Mouse (Mus musculus): Measurements from ENCODE around the gene Hist1h2an. TPM values are rescaled to one million over a fixed set of nuclear protein-coding genes. Genes with fewer than 3 reads are reported as not detected.
"Not testable (repeated sequence)": the region's sequence is repeated elsewhere in the genome, so short reads cannot be mapped to it uniquely, and the experiment has no call there.

The Hist1h2an gene
- polyA plus RNA-seq, 1 experiment from 2014 or later: 11.7 TPM

- Histone ChIP-seq H3K4me3 (no peak overlapping the region), H3K27ac (replicated peaks) (no peak overlapping the region), H3K36me3 (no peaks in the 10 kb centered on the region), H3K4me1 (peaks cover 9% of the 10 kb centered on the region), H3K27me3 (ENCODE audit: low read depth, poor library complexity, severe bottlenecking) (no peaks in the 10 kb centered on the region), H3K9me3 (replicated peaks) (no peaks in the 10 kb centered on the region)
- 89% methylated on average over 7 of the region's 7 CpGs for whole genome bisulfite sequencing
- no peak for DNase-seq (ENCODE audit: low spot score)
Measured at GRCm38 (mm10) chr13:21795584-21795983, 8.6 kb upstream of the Hist1h2an start.

GRCm38 (mm10) chr13:21790601-21791283 is 3.7 kb upstream of the Hist1h2an start:
- peak overlapping the region; percentile 38 for H3K4me3 ChIP-seq
- WGBS: 7% methylated on average over 18 of the region's 18 CpGs
- no peaks in the 10 kb centered on the region for H3K36me3 ChIP-seq
- H3K27me3 ChIP-seq (ENCODE audit: low read depth, poor library complexity, severe bottlenecking): no peaks in the 10 kb centered on the region
- H3K27ac ChIP-seq (replicated peaks): peak overlapping the region; percentile 85
- no peaks in the 10 kb centered on the region for H3K9me3 ChIP-seq (replicated peaks)
- peak; percentile 50 for DNase-seq (ENCODE audit: low spot score)
- H3K4me1 ChIP-seq: peaks cover 39% of the 10 kb centered on the region

GRCm38 (mm10) chr13:21789925-21790324 is 2.9 kb upstream of the Hist1h2an start:
- peaks cover 46% of the 10 kb centered on the region for H3K4me1 ChIP-seq
- no peak for DNase-seq (ENCODE audit: low spot score)
- WGBS: 69% methylated on average over 6 of the region's 6 CpGs
- no peak overlapping the region for H3K4me3 ChIP-seq
- H3K36me3 ChIP-seq: no peaks in the 10 kb centered on the region
- no peaks in the 10 kb centered on the region for H3K27me3 ChIP-seq (ENCODE audit: low read depth, poor library complexity, severe bottlenecking)
- H3K9me3 ChIP-seq (replicated peaks): no peaks in the 10 kb centered on the region
- H3K27ac ChIP-seq (replicated peaks): peak overlapping the region; percentile 87; the same call in 1 of the 2 replicates

GRCm38 (mm10) chr13:21787760-21788593 is 959 bp upstream of the Hist1h2an start:
- 11% methylated on average over 17 of the region's 21 CpGs for WGBS

GRCm38 (mm10) chr13:21786189-21786898 is 674 bp downstream of the Hist1h2an start:
- no peaks in the 10 kb centered on the region for H3K27me3 ChIP-seq (ENCODE audit: low read depth, poor library complexity, severe bottlenecking)
- DNase-seq (ENCODE audit: low spot score): peak; percentile 48
- H3K36me3 ChIP-seq: no peaks in the 10 kb centered on the region
- no peaks in the 10 kb centered on the region for H3K9me3 ChIP-seq (replicated peaks)
- WGBS: 5% methylated on average over 8 of the region's 8 CpGs
- H3K4me1 ChIP-seq: peaks cover 63% of the 10 kb centered on the region
- peak overlapping the region; percentile 92 for H3K27ac ChIP-seq (replicated peaks)
- H3K4me3 ChIP-seq: peak overlapping the region; percentile 55

More at GRCm38 (mm10) chr13:21787760-21788593, 959 bp upstream of the Hist1h2an start:
- Histone ChIP-seq H3K4me1 (peaks cover 56% of the 10 kb centered on the region), H3K4me3 (peak overlapping the region; percentile 55), H3K36me3 (no peaks in the 10 kb centered on the region), H3K27me3 (ENCODE audit: low read depth, poor library complexity, severe bottlenecking) (no peaks in the 10 kb centered on the region), H3K27ac (replicated peaks) (peak overlapping the region; percentile 87), H3K9me3 (replicated peaks) (no peaks in the 10 kb centered on the region)
- peak; percentile 20 for DNase-seq (ENCODE audit: low spot score)

GRCm38 (mm10) chr13:21784311-21784710 is 2.7 kb downstream of the Hist1h2an start:
- peak overlapping the region; percentile 59 for H3K4me3 ChIP-seq
- no peaks in the 10 kb centered on the region for H3K36me3 ChIP-seq
- H3K27ac ChIP-seq (replicated peaks): peak overlapping the region; percentile 92
- DNase-seq (ENCODE audit: low spot score): no peak
- H3K27me3 ChIP-seq (ENCODE audit: low read depth, poor library complexity, severe bottlenecking): no peaks in the 10 kb centered on the region
- WGBS: 20% methylated on average over 6 of the region's 6 CpGs
- H3K9me3 ChIP-seq (replicated peaks): no peaks in the 10 kb centered on the region
- peaks cover 63% of the 10 kb centered on the region for H3K4me1 ChIP-seq

- 3% methylated on average over 9 of the region's 9 CpGs for WGBS
- H3K27me3 ChIP-seq (ENCODE audit: low read depth, poor library complexity, severe bottlenecking): no peaks in the 10 kb centered on the region
- H3K36me3 ChIP-seq: no peaks in the 10 kb centered on the region
- peak overlapping the region; percentile 59 for H3K4me3 ChIP-seq
- H3K4me1 ChIP-seq: peaks cover 58% of the 10 kb centered on the region
- DNase-seq (ENCODE audit: low spot score): peak; percentile 59
- peak overlapping the region; percentile 92 for H3K27ac ChIP-seq (replicated peaks)
- H3K9me3 ChIP-seq (replicated peaks): no peaks in the 10 kb centered on the region
Measured at GRCm38 (mm10) chr13:21783734-21784161, 3.3 kb downstream of the Hist1h2an start.

GRCm38 (mm10) chr13:21783255-21783617 is 3.8 kb downstream of the Hist1h2an start, which contains the start of gene Hist1h3i:
TSS of gene Hist1h3i (minus strand) at chr13:21783370.
- Histone ChIP-seq H3K9me3 (replicated peaks) (no peaks in the 10 kb centered on the region), H3K4me3 (peak within 1 kb of the TSS; percentile 59), H3K27me3 (ENCODE audit: low read depth, poor library complexity, severe bottlenecking) (no peaks in the 10 kb centered on the region), H3K4me1 (peaks cover 58% of the 10 kb centered on the region), H3K27ac (replicated peaks) (peak within 1 kb of the TSS; percentile 97), H3K36me3 (no peaks in the 10 kb centered on the region)
- peak; percentile 59 for DNase-seq (ENCODE audit: low spot score)
- under 1% methylated on average over 17 of the region's 20 CpGs for WGBS

GRCm38 (mm10) chr13:21782361-21783254 is 4.4 kb downstream of the Hist1h2an start:
- DNase-seq (ENCODE audit: low spot score): peak; percentile 58
- WGBS: 1% methylated on average over 19 of the region's 35 CpGs
- H3K4me1 ChIP-seq: peaks cover 59% of the 10 kb centered on the region
- not testable (repeated sequence) for H3K9me3 ChIP-seq (replicated peaks); H3K36me3 ChIP-seq; H3K27me3 ChIP-seq (ENCODE audit: low read depth, poor library complexity, severe bottlenecking)
- H3K4me3 ChIP-seq: peak overlapping the region; percentile 59
- H3K27ac ChIP-seq (replicated peaks): peak overlapping the region; percentile 97

GRCm38 (mm10) chr13:21781639-21782038 is 5.4 kb downstream of the Hist1h2an start:
- Histone ChIP-seq H3K27me3 (ENCODE audit: low read depth, poor library complexity, severe bottlenecking) (no peaks in the 10 kb centered on the region), H3K4me1 (peaks cover 62% of the 10 kb centered on the region), H3K9me3 (replicated peaks) (no peaks in the 10 kb centered on the region), H3K27ac (replicated peaks) (peak overlapping the region; percentile 97), H3K36me3 (no peaks in the 10 kb centered on the region), H3K4me3 (no peak overlapping the region; the same call in 1 of the 2 replicates)
- no peak for DNase-seq (ENCODE audit: low spot score)
- WGBS: 91% methylated on average over 1 of the region's 1 CpGs

- H3K36me3 ChIP-seq: no peaks in the 10 kb centered on the region
- WGBS: 43% methylated on average over 6 of the region's 6 CpGs
- no peaks in the 10 kb centered on the region for H3K27me3 ChIP-seq (ENCODE audit: low read depth, poor library complexity, severe bottlenecking)
- peak overlapping the region; percentile 97 for H3K27ac ChIP-seq (replicated peaks)
- DNase-seq (ENCODE audit: low spot score): no peak
- H3K4me3 ChIP-seq: peak overlapping the region; percentile 76
- H3K4me1 ChIP-seq: peaks cover 56% of the 10 kb centered on the region
- H3K9me3 ChIP-seq (replicated peaks): no peaks in the 10 kb centered on the region
Measured at GRCm38 (mm10) chr13:21781021-21781555, 5.9 kb downstream of the Hist1h2an start.

Data from midbrain, embryonic 10.5 days (tissue).